Mouse (Mus musculus) E14TG2a.4 (cell line): ENCODE results near the gene Serpine3.

Experiments used
- H3K27me3 ChIP-seq: 2 replicates; pipeline ENCODE4 v1.6.1; 2014; ENCODE audit warnings: low read length, control low read depth; ENCODE audit not compliant: insufficient read depth
- H3K36me3 ChIP-seq: 2 replicates; pipeline ENCODE4 v1.6.1; 2014; ENCODE audit warnings: low read length, control low read depth; ENCODE audit not compliant: insufficient read depth
- H3K4me1 ChIP-seq: replicated peaks from 2 replicates; pipeline ENCODE4 v1.6.1; 2014; ENCODE audit warnings: low read depth, low read length, control low read depth
- H3K4me3 ChIP-seq: replicated peaks from 2 replicates; pipeline ENCODE4 v1.5.1; 2014; ENCODE audit warnings: mild to moderate bottlenecking, low read length
- H3K9me3 ChIP-seq: 2 replicates; pipeline ENCODE4 v1.6.1; 2014; ENCODE audit warnings: low read length, control low read depth
- CTCF ChIP-seq: conservative IDR thresholded peaks from 2 replicates; pipeline ENCODE4 v1.5.1; 2014; ENCODE audit warnings: low read length
- NANOG ChIP-seq: IDR thresholded peaks from 2 replicates; pipeline ENCODE4 v1.6.1; 2014; ENCODE audit warnings: borderline replicate concordance, low read length, mixed read lengths
- POU5F1 ChIP-seq: IDR thresholded peaks from 2 replicates; pipeline ENCODE4 v1.6.1; 2014; ENCODE audit warnings: low read length, borderline replicate concordance

Serpine3 gene

GRCm38 (mm10) chr14:62721625-62722024 lies 58.2 kb downstream of the Serpine3 start:
- Histone ChIP-seq H3K27me3 (no peaks in the 10 kb centered on the region), H3K4me1 (no peaks in the 10 kb centered on the region)
- TF ChIP-seq POU5F1 (no peak), CTCF (no peak), NANOG (no peak)

GRCm38 (mm10) chr14:62724560-62724959 lies 61.1 kb downstream of the Serpine3 start:
- TF ChIP-seq CTCF (no peak), NANOG (no peak), POU5F1 (no peak)
- H3K9me3 ChIP-seq, result no peaks in the 10 kb centered on the region
- H3K4me1 ChIP-seq, result no peaks in the 10 kb centered on the region
- H3K27me3 ChIP-seq, result no peaks in the 10 kb centered on the region
- H3K4me3 ChIP-seq, result no peak overlapping the region
- H3K36me3 ChIP-seq, result peaks cover 41% of the 10 kb centered on the region

More at GRCm38 (mm10) chr14:62721625-62722024, 58.2 kb downstream of the Serpine3 start:
- Histone ChIP-seq H3K4me3 (no peak overlapping the region), H3K36me3 (peaks cover 31% of the 10 kb centered on the region), H3K9me3 (no peaks in the 10 kb centered on the region)

- no peak for TF ChIP-seq NANOG
- no peak for TF ChIP-seq POU5F1
- TF ChIP-seq CTCF, result no peak
Observed at GRCm38 (mm10) chr14:62731902-62732301, 68.4 kb downstream of the Serpine3 start.

GRCm38 (mm10) chr14:62733666-62734065 lies 70.2 kb downstream of the Serpine3 start:
- peaks cover 78% of the 10 kb centered on the region for H3K36me3 ChIP-seq
- TF ChIP-seq POU5F1 (no peak), NANOG (no peak), CTCF (no peak)
- no peaks in the 10 kb centered on the region for H3K9me3 ChIP-seq
- no peak overlapping the region for H3K4me3 ChIP-seq
- no peaks in the 10 kb centered on the region for H3K4me1 ChIP-seq
- H3K27me3 ChIP-seq, result no peaks in the 10 kb centered on the region

More at GRCm38 (mm10) chr14:62731902-62732301, 68.4 kb downstream of the Serpine3 start:
- Histone ChIP-seq H3K4me1 (no peaks in the 10 kb centered on the region), H3K27me3 (no peaks in the 10 kb centered on the region), H3K9me3 (no peaks in the 10 kb centered on the region), H3K4me3 (no peak overlapping the region), H3K36me3 (peaks cover 69% of the 10 kb centered on the region)

- no peaks in the 10 kb centered on the region for H3K27me3 ChIP-seq
Observed at GRCm38 (mm10) chr14:62735646-62736045, 72.2 kb downstream of the Serpine3 start.

More at GRCm38 (mm10) chr14:62735646-62736045, 72.2 kb downstream of the Serpine3 start:
- H3K4me3 ChIP-seq, result no peak overlapping the region
- H3K9me3 ChIP-seq, result no peaks in the 10 kb centered on the region
- TF ChIP-seq POU5F1 (no peak), NANOG (no peak), CTCF (no peak)
- no peaks in the 10 kb centered on the region; the same call in 1 of the 2 replicates for H3K4me1 ChIP-seq
- peaks cover 80% of the 10 kb centered on the region for H3K36me3 ChIP-seq
